Mouse (Mus musculus) ES-E14 (cell line): Measurements from ENCODE around the gene Marc1. TPM values are rescaled to one million over a fixed set of nuclear protein-coding genes. Genes with fewer than 3 reads are reported as not detected.

Experiments used
- DNase-seq: peaks from one replicate; pipeline ENCODE4 v3.0.0-alpha.2; 2013; ENCODE audit warnings: low read depth, low spot score
- H3K27ac ChIP-seq: 2 replicates; pipeline ENCODE4 v1.5.1; 2012; ENCODE audit warnings: low read depth, mild to moderate bottlenecking, low read length, moderate library complexity, mixed read lengths; ENCODE audit not compliant: poor library complexity, insufficient read depth, severe bottlenecking
- H3K36me3 ChIP-seq: 2 replicates; pipeline ENCODE4 v1.6.1; 2012; ENCODE audit warnings: mild to moderate bottlenecking, low read length, moderate library complexity, mixed read lengths; ENCODE audit not compliant: control insufficient read depth, poor library complexity, insufficient read depth, severe bottlenecking
- H3K4me1 ChIP-seq, 2 experiments: fragments of 150-350 bp in 1 of 2; sonication (generic) in 1 of 2; 2 replicates each; pipeline ENCODE4 v1.6.1; 2012; ENCODE audit warnings: low read length in 2 of 2, mild to moderate bottlenecking in 1 of 2, mixed read lengths in 1 of 2; ENCODE audit not compliant: control insufficient read depth in 2 of 2, insufficient read depth in 2 of 2, poor library complexity in 1 of 2
- H3K4me3 ChIP-seq, 2 experiments: fragments of 150-350 bp in 1 of 2; sonication (generic) in 1 of 2; 2 replicates each; pipeline ENCODE4 v1.5.1; 2012; ENCODE audit warnings: low read length in 2 of 2, low read depth in 1 of 2, mild to moderate bottlenecking in 1 of 2, mixed read lengths in 1 of 2; ENCODE audit not compliant: insufficient read depth in 1 of 2, poor library complexity in 1 of 2, severe bottlenecking in 1 of 2
- H3K9ac ChIP-seq: 2 replicates; pipeline ENCODE4 v1.6.1; 2012; ENCODE audit warnings: low read depth, mild to moderate bottlenecking, low read length, mixed read lengths; ENCODE audit not compliant: poor library complexity, insufficient read depth, severe bottlenecking
- H3K9me3 ChIP-seq: fragments of 150-350 bp; sonication (generic); 2 replicates; pipeline ENCODE4 v1.6.1; 2012; ENCODE audit warnings: low read depth, mild to moderate bottlenecking, low read length; ENCODE audit not compliant: control insufficient read depth, insufficient read depth
- CHD2 ChIP-seq: IDR thresholded peaks from 2 replicates; pipeline ENCODE4 v1.6.1; 2014; ENCODE audit warnings: mild to moderate bottlenecking, low read depth, low read length, inconsistent platforms
- HCFC1 ChIP-seq: IDR thresholded peaks from 2 replicates; pipeline ENCODE4 v1.6.1; 2012; ENCODE audit warnings: low read length, inconsistent platforms, borderline replicate concordance; ENCODE audit not compliant: insufficient read depth
- MAFK ChIP-seq: IDR thresholded peaks from 2 replicates; pipeline ENCODE4 v1.6.1; 2014; ENCODE audit warnings: mild to moderate bottlenecking, low read depth, low read length, inconsistent platforms; ENCODE audit not compliant: insufficient read depth
- ZC3H11A ChIP-seq: IDR thresholded peaks from 2 replicates; pipeline ENCODE4 v1.6.1; 2012; ENCODE audit warnings: low read depth, mild to moderate bottlenecking, inconsistent platforms, low read length, borderline replicate concordance
- ZNF384 ChIP-seq: IDR thresholded peaks from 2 replicates; pipeline ENCODE4 v1.6.1; 2012; ENCODE audit warnings: low read depth, low read length, inconsistent platforms
- in situ Hi-C, 2 experiments: fragments of 600-800 bp; cut with MboI; formaldehyde crosslinking; loops; one replicate each; pipeline ENCODE4 v1.15.1; 2025; ENCODE audit warnings: low sequenced_read_pairs in 2 of 2, inconsistent platforms in 1 of 2; ENCODE audit not compliant: unreplicated experiment in 2 of 2
- total RNA-seq: library from RNA; depleted of rRNA; stranded (reverse); fragments of 300-350 nt; gene quantifications from 2 replicates; pipeline ENCODE4 v1.2.3, GENCODE M21; 2012

Gene Marc1
- total RNA-seq, 1 experiment, result 0.18 TPM

DNA sequence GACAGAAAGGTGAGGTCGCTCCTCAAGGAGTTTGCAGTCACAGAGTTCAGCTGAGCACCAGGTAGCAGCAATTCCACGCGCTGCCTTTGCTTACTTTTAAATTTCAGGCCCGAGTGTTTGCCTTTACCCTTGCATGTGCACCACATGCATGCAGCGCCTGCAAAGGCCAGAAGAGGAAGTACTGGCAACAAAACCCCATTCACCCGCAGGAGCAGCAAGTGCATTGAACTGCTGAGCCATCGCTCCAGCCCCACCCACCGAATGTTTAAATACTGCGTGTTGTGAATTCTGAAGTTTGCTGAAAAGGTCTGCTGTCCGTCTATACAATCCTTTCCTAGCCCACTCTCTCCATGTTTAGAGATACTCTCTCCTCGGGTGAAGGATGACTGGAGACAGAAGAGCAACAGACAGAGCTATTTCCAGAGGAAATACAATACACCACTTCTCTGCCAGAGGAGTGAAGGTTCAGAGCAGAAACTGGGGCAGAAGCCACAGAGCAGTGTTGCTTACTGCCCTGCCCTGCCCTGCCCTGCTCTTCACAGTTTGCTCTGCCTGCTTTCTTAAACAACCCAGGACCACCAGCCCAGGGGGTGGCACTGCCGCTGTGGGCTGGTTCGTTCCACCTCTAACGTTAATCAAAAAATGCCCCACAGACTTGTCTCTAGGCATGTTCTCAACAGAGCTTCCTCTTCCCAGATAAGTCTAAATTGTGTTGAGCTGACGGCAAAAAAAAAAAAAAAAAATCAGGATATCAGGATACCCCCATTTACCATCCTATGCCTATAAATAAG is 3.3 kb downstream of the Marc1 start:
- H3K4me3 ChIP-seq, result no peak overlapping the region
- H3K9ac ChIP-seq, result no peak overlapping the region
- peaks cover 2 to 3% of the 10 kb centered on the region in 2 experiments; a peak in 1 of 4 replicates for H3K4me1 ChIP-seq
- no peak for DNase-seq
- H3K9me3 ChIP-seq, result no peaks in the 10 kb centered on the region
- H3K36me3 ChIP-seq, result no peaks in the 10 kb centered on the region
- TF ChIP-seq ZNF384 (no peak), CHD2 (no peak), HCFC1 (no peak), ZC3H11A (no peak), MAFK (no peak)
- in situ Hi-C loops, result no loop called here
- H3K27ac ChIP-seq, result no peak overlapping the region

- Histone ChIP-seq H3K9me3 (no peaks in the 10 kb centered on the region), H3K4me1 (peaks cover 2 to 3% of the 10 kb centered on the region in 2 experiments; a peak in 1 of 4 replicates), H3K36me3 (no peaks in the 10 kb centered on the region), H3K9ac (no peak overlapping the region), H3K27ac (no peak overlapping the region), H3K4me3 (no peak overlapping the region)
- no peak for TF ChIP-seq MAFK
- no peak for TF ChIP-seq CHD2
- TF ChIP-seq HCFC1, result no peak
- no peak for TF ChIP-seq ZNF384
- no peak for TF ChIP-seq ZC3H11A
- in situ Hi-C loops, result no loop called here
- DNase-seq, result no peak
Measured at GRCm38 (mm10) chr1:184807123-184807522, 4.0 kb downstream of the Marc1 start.

DNA sequence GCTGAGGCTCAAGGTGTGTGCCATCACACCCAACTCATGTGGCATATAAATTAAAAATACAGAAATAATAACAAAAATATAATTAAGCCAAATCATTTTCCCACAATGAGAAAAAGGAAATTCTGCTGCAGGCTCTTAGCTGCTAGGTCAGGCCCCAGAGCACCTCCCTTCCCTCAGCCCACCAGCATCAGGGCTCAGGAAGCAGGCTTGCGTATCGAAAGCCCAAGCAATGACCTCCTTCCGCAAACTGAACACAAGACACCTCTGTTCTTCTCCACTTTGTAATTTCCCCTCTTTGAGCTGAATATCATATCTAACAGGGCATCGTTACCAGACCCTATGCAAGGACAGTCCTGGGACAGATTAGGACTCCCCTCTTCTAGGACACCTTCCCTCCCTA is 5.4 kb downstream of the Marc1 start:
- H3K9me3 ChIP-seq, result no peaks in the 10 kb centered on the region
- DNase-seq, result no peak
- H3K4me3 ChIP-seq, result no peak overlapping the region
- in situ Hi-C loops, result no loop called here
- H3K4me1 ChIP-seq, result peaks cover 0 to 3% of the 10 kb centered on the region in 2 experiments; a peak in 1 of 4 replicates
- no peak overlapping the region for H3K27ac ChIP-seq
- TF ChIP-seq CHD2 (no peak), MAFK (no peak), ZNF384 (no peak), ZC3H11A (no peak), HCFC1 (no peak)
- no peak overlapping the region for H3K9ac ChIP-seq
- H3K36me3 ChIP-seq, result no peaks in the 10 kb centered on the region

- no peak overlapping the region for H3K27ac ChIP-seq
- peak; percentile 54 for DNase-seq
- in situ Hi-C loops, result no loop called here
Measured at GRCm38 (mm10) chr1:184793163-184793876, 17.8 kb downstream of the Marc1 start.

More at GRCm38 (mm10) chr1:184793163-184793876, 17.8 kb downstream of the Marc1 start:
- Histone ChIP-seq H3K9ac (no peak overlapping the region), H3K4me1 (peaks cover 0 to 2% of the 10 kb centered on the region in 2 experiments; a peak in 1 of 4 replicates), H3K9me3 (no peaks in the 10 kb centered on the region), H3K4me3 (0 out of 4 replicates have a peak overlapping the region, but pooled peaks of 1 of the 2 experiments have one; percentile 12), H3K36me3 (no peaks in the 10 kb centered on the region)
- no peak for TF ChIP-seq CHD2
- no peak for TF ChIP-seq HCFC1
- TF ChIP-seq MAFK, result no peak
- TF ChIP-seq ZC3H11A, result no peak; the same call in 1 of the 2 replicates
- TF ChIP-seq ZNF384, result no peak
